Mouse (Mus musculus) limb, embryonic 11.5 days (tissue): ENCODE measurements around the gene Rassf4. TPM values are rescaled to one million over a fixed set of nuclear protein-coding genes. Genes with fewer than 3 reads are reported as not detected.

Source experiments
- ATAC-seq: fragments of 200-750 bp; cut with Nextera tagmentation; 2 replicates; pipeline ENCODE4 v1.8.0; 2017; ENCODE audit warnings: low read depth; ENCODE audit not compliant: insufficient number of reproducible peaks, low FRiP score, low TSS enrichment
- DNase-seq: peaks from one replicate; pipeline ENCODE4 v3.0.0-alpha.2; 2015; ENCODE audit warnings: low spot score
- H3K27ac ChIP-seq: fragments of 300-500 bp; sonication (generic); replicated peaks from 2 replicates; pipeline ENCODE4 v1.5.1; 2014; ENCODE audit warnings: low read depth, mild to moderate bottlenecking, low read length
- H3K27me3 ChIP-seq: fragments of 300-500 bp; sonication (generic); 2 replicates; pipeline ENCODE4 v1.6.1; 2014; ENCODE audit warnings: mild to moderate bottlenecking, low read length, mixed read lengths; ENCODE audit not compliant: control insufficient read depth, insufficient read depth
- H3K36me3 ChIP-seq: fragments of 300-500 bp; sonication (generic); 2 replicates; pipeline ENCODE4 v1.6.1; 2014; ENCODE audit warnings: mild to moderate bottlenecking, low read length, moderate library complexity, mixed read lengths; ENCODE audit not compliant: control insufficient read depth, insufficient read depth
- H3K4me1 ChIP-seq: fragments of 300-500 bp; sonication (generic); 2 replicates; pipeline ENCODE4 v1.6.1; 2014; ENCODE audit warnings: low read length, mixed read lengths; ENCODE audit not compliant: control insufficient read depth, insufficient read depth
- H3K4me2 ChIP-seq: fragments of 300-500 bp; sonication (generic); 2 replicates; pipeline ENCODE4 v1.6.1; 2014; ENCODE audit warnings: low read depth, mild to moderate bottlenecking, moderate library complexity; ENCODE audit not compliant: severe bottlenecking
- H3K4me3 ChIP-seq: fragments of 300-500 bp; sonication (generic); 2 replicates; pipeline ENCODE4 v1.5.1; 2014; ENCODE audit warnings: low read depth, low read length
- H3K9ac ChIP-seq: fragments of 300-500 bp; sonication (generic); 2 replicates; pipeline ENCODE4 v1.6.1; 2014; ENCODE audit warnings: mild to moderate bottlenecking, low read length
- H3K9me3 ChIP-seq: fragments of 300-500 bp; sonication (generic); 2 replicates; pipeline ENCODE4 v1.6.1; 2016; ENCODE audit warnings: low read length; ENCODE audit not compliant: control insufficient read depth
- WGBS: fragments of 180-500 bp; shearing (Covaris S2); extraction: QIAGEN DNeasy Blood & Tissue Kit; methylation state at CpG from one replicate; pipeline ENCODE4 v1.1.7; 2014; 5-methylcytosine and 5-hydroxymethylcytosine counted together
- polyA plus RNA-seq: library from polyadenylated mRNA; unstranded; fragments of >200 nt; fragmentation: Nextera tagmentation; extraction: Ambion mirVana; gene quantifications from 2 replicates; pipeline ENCODE4 v1.2.1, GENCODE M21; 2014

Gene Rassf4
- polyA plus RNA-seq, 1 experiment from 2014 or later, result 8.1 TPM

DNA sequence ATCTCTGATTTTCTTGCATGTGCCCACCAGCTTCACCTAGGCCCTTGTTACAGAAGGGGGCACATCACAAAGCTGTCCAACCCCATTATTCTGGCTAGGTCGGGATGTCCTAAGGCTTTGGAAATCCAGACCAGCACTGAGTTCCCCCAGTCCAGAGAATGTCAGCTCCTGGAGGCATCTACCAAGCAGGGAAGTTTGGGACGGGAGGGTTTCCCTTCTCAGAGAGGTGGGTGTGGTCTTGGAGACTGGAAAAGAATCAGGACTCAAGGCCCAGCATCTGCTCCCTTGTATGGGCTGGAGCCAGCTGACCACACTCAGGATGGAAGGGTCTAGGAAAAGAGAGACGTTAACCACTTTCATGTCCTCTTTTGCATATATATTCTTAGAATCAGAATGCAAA lies 20.6 kb downstream of the Rassf4 start:
- H3K27ac ChIP-seq, result no peak overlapping the region
- H3K4me1 ChIP-seq, result no peaks in the 10 kb centered on the region; the same call in 1 of the 2 replicates
- no peak for ATAC-seq
- no peak overlapping the region for H3K9ac ChIP-seq
- H3K9me3 ChIP-seq, result no peaks in the 10 kb centered on the region
- H3K36me3 ChIP-seq, result no peaks in the 10 kb centered on the region
- H3K27me3 ChIP-seq, result no peaks in the 10 kb centered on the region
- WGBS, result 66% methylated on average over 3 of the region's 3 CpGs
- H3K4me3 ChIP-seq, result no peak overlapping the region
- no peak overlapping the region for H3K4me2 ChIP-seq
- no peak for DNase-seq

DNA sequence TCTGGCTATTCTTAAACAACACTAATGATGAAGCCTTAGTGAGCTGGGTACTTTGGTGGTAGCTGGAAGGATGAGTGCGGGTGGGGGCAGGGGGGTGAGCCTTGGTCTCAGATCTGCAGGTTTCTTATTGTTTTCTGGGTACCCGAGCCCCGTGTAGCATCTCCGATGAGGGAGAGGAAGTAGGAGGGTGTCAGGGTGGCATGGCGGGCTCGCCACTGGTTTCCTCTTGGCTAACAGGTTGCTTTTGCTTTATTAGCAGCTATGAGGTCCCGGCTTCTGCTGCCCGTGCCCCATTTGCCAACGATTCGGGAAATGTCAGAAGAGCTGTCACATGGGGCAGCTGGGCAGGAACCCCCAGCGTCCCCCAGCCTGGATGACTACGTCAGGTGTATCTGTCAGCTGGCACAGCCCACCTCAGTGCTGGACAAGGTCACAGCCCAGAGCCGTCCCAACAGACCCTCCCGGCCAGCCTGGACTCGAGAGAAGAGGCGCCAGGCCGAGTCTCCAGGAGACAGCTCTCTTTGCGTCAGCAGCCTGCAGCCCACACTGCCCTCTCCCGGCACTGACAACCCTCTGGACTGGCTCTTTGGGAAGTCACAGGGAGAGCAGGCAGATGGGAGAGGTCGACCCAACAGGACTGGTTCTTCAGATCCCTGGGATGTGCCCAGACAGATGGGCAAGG lies 22.2 kb downstream of the Rassf4 start:
- DNase-seq (no peak), ATAC-seq (no peak)
- H3K27ac ChIP-seq, result no peak overlapping the region
- H3K9ac ChIP-seq, result no peak overlapping the region
- no peak overlapping the region for H3K4me2 ChIP-seq
- WGBS, result 76% methylated on average over 20 of the region's 20 CpGs
- H3K9me3 ChIP-seq, result no peaks in the 10 kb centered on the region
- H3K4me1 ChIP-seq, result no peaks in the 10 kb centered on the region; the same call in 1 of the 2 replicates
- no peak overlapping the region for H3K4me3 ChIP-seq
- no peaks in the 10 kb centered on the region for H3K27me3 ChIP-seq
- no peaks in the 10 kb centered on the region for H3K36me3 ChIP-seq

- WGBS, result 31% methylated on average over 6 of the region's 6 CpGs
- H3K4me1 ChIP-seq, result no peaks in the 10 kb centered on the region; the same call in 1 of the 2 replicates
- no peak within 1 kb of the TSS for H3K4me3 ChIP-seq
- no peaks in the 10 kb centered on the region for H3K36me3 ChIP-seq
- DNase-seq (no peak), ATAC-seq (no peak)
- no peak within 1 kb of the TSS for H3K27ac ChIP-seq
- H3K27me3 ChIP-seq, result no peaks in the 10 kb centered on the region
- no peak within 1 kb of the TSS for H3K9ac ChIP-seq
- H3K9me3 ChIP-seq, result no peaks in the 10 kb centered on the region
- H3K4me2 ChIP-seq, result no peak within 1 kb of the TSS
Observed at GRCm38 (mm10) chr6:116650406-116650805, 23.3 kb downstream of the Rassf4 start, which contains the start of gene Depp1. Gene Depp1 (plus strand): TSS chr6:116650609.

DNA sequence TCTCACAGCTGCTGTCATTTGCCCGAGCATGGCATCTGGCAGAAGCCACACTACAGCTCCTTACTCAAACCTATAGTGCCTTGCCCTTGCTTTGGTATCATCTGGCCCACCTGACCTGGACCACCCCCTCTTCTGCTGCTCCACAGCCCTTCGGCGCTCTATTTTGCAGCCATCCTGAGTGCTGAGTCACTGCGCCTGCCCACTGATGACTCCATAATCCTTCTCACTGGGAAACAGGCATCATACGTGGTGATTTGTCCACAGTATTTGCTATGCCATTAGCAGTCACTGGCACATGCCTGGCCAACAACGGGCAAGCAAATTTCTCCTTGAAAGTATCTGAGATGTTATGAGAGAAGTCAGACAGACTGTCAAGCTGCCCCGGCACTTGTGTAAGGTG lies 23.9 kb downstream of the Rassf4 start:
- no peak overlapping the region for H3K9ac ChIP-seq
- H3K4me3 ChIP-seq, result no peak overlapping the region
- ATAC-seq (no peak), DNase-seq (no peak)
- H3K36me3 ChIP-seq, result no peaks in the 10 kb centered on the region
- H3K9me3 ChIP-seq, result no peaks in the 10 kb centered on the region
- no peak overlapping the region for H3K27ac ChIP-seq
- 88% methylated on average over 7 of the region's 7 CpGs for WGBS
- no peaks in the 10 kb centered on the region; the same call in 1 of the 2 replicates for H3K4me1 ChIP-seq
- no peaks in the 10 kb centered on the region for H3K27me3 ChIP-seq
- no peak overlapping the region for H3K4me2 ChIP-seq

- H3K4me1 ChIP-seq, result no peaks in the 10 kb centered on the region; the same call in 1 of the 2 replicates
- no peaks in the 10 kb centered on the region for H3K9me3 ChIP-seq
- no peak overlapping the region for H3K9ac ChIP-seq
- ATAC-seq (no peak), DNase-seq (no peak)
- 79% methylated on average over 12 of the region's 12 CpGs for WGBS
- no peaks in the 10 kb centered on the region for H3K36me3 ChIP-seq
- no peak overlapping the region for H3K27ac ChIP-seq
- no peaks in the 10 kb centered on the region for H3K27me3 ChIP-seq
- no peak overlapping the region for H3K4me3 ChIP-seq
- H3K4me2 ChIP-seq, result no peak overlapping the region
Observed at GRCm38 (mm10) chr6:116647763-116648162, 26.0 kb downstream of the Rassf4 start.

- no peaks in the 10 kb centered on the region for H3K4me1 ChIP-seq
- no peaks in the 10 kb centered on the region for H3K36me3 ChIP-seq
- DNase-seq, result no peak
- no peaks in the 10 kb centered on the region for H3K9me3 ChIP-seq
- no peak for ATAC-seq
- WGBS, result 62% methylated on average over 3 of the region's 3 CpGs
- H3K4me3 ChIP-seq, result no peak overlapping the region
- no peak overlapping the region for H3K9ac ChIP-seq
- no peak overlapping the region for H3K27ac ChIP-seq
- H3K27me3 ChIP-seq, result no peaks in the 10 kb centered on the region
- H3K4me2 ChIP-seq, result no peak overlapping the region
Observed at GRCm38 (mm10) chr6:116644335-116644734, 29.4 kb downstream of the Rassf4 start.

DNA sequence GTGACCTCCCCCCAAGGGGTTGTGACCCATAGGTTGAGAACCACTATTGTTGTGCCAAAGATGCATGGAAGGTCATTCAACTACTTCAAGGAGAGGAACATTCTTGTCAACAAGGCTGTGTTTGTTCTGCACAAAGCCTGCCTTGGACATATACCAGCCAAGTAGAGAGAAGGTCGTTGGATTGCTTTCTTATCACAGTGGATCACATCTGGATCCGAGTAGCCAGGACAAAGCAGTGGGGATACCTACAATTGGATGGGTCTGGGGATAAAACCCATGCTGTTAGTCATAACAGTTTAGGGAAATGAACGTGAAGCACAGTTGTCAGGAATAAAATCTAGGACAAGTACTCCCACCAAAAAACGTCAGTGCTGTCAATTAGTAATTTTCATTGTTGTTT lies 29.9 kb downstream of the Rassf4 start:
- Histone ChIP-seq H3K4me3 (no peak overlapping the region), H3K9ac (no peak overlapping the region), H3K36me3 (no peaks in the 10 kb centered on the region), H3K4me2 (no peak overlapping the region), H3K4me1 (no peaks in the 10 kb centered on the region), H3K27ac (no peak overlapping the region), H3K9me3 (no peaks in the 10 kb centered on the region), H3K27me3 (no peaks in the 10 kb centered on the region)
- DNase-seq (no peak), ATAC-seq (no peak)
- 72% methylated on average over 4 of the region's 4 CpGs for WGBS

DNA sequence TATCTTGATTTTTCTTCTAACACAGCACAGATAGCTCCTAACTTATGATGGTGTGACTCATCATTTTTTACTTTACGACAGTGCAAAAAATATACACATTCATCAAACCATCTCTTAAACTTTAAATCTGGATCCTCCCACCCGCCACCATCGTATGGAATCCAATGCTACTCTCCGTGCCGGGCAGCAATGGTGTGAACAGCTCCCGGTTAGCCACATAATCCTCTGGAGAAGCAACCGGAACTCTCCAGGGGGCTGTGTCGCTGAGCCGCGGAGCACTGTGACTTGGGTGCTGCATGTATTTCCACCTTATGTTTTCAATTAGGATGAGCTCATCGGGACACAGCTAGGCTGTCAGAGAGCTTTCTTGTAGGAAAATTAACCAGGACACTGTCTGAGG lies 30.8 kb downstream of the Rassf4 start:
- no peak for DNase-seq
- no peaks in the 10 kb centered on the region for H3K27me3 ChIP-seq
- H3K4me1 ChIP-seq, result no peaks in the 10 kb centered on the region
- 68% methylated on average over 11 of the region's 11 CpGs for WGBS
- no peak overlapping the region for H3K4me3 ChIP-seq
- H3K36me3 ChIP-seq, result no peaks in the 10 kb centered on the region
- ATAC-seq, result no peak
- H3K9ac ChIP-seq, result no peak overlapping the region
- no peaks in the 10 kb centered on the region for H3K9me3 ChIP-seq
- no peak overlapping the region for H3K4me2 ChIP-seq
- no peak overlapping the region for H3K27ac ChIP-seq

DNA sequence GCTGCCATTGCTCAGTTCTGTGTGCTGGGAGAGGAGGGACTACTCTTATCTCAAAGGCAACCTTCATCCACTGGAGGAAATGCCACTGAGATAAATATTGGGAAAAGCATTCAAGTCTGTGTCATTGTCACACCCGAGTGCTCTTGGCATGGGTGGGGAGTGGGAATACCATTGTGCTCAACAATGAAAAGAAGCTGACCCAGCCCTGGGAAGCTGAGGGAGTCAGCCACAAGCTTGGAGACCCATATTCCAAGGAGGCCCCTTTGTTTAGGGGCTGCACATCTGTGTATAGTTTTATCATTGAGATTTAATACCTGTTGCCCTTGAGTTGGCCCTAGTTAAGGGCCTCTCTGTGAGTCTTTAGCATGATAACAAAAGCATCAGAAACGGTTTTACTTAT lies 34.1 kb downstream of the Rassf4 start:
- Histone ChIP-seq H3K36me3 (no peaks in the 10 kb centered on the region), H3K27me3 (no peaks in the 10 kb centered on the region), H3K4me1 (no peaks in the 10 kb centered on the region), H3K4me2 (no peak overlapping the region), H3K4me3 (no peak overlapping the region), H3K9ac (no peak overlapping the region), H3K27ac (no peak overlapping the region), H3K9me3 (no peaks in the 10 kb centered on the region)
- DNase-seq (no peak), ATAC-seq (no peak)
- WGBS, result 86% methylated on average over 2 of the region's 2 CpGs
